Mouse (Mus musculus) CH12.LX (cell line): ENCODE data around the gene Mgat3. TPM values are rescaled to one million over a fixed set of nuclear protein-coding genes. Genes with fewer than 3 reads are reported as not detected.

Experiments used
- DNase-seq: peaks from one replicate; pipeline ENCODE4 v3.0.0-alpha.2; 2013; ENCODE audit errors: extremely low read depth
- H3K27ac ChIP-seq: 2 replicates; pipeline ENCODE4 v1.5.1; 2012; ENCODE audit warnings: low read depth, mild to moderate bottlenecking, control low read depth, moderate library complexity; ENCODE audit not compliant: insufficient read depth
- H3K27me3 ChIP-seq: replicated peaks from 2 replicates; pipeline ENCODE3; 2012; ENCODE audit warnings: inconsistent platforms
- H3K36me3 ChIP-seq, 2 experiments: replicated peaks in 1 of 2; 2 replicates each; pipeline versions ENCODE3 to v1.6.1; 2012; ENCODE audit warnings: inconsistent platforms in 1 of 2, low read length in 1 of 2, mild to moderate bottlenecking in 1 of 2, mixed read lengths in 1 of 2, moderate library complexity in 1 of 2; ENCODE audit not compliant: control insufficient read depth in 1 of 2, insufficient read depth in 1 of 2
- H3K4me1 ChIP-seq, 2 experiments: 2 replicates each; pipeline ENCODE4 v1.6.1; 2012; ENCODE audit warnings: inconsistent platforms in 1 of 2, moderate library complexity in 1 of 2; ENCODE audit not compliant: insufficient read depth in 2 of 2, control insufficient read depth in 1 of 2
- H3K4me2 ChIP-seq: 2 replicates; pipeline ENCODE4 v1.6.1; 2012; ENCODE audit warnings: low read depth, mild to moderate bottlenecking, control low read depth; ENCODE audit not compliant: poor library complexity, insufficient read depth, severe bottlenecking
- H3K4me3 ChIP-seq, 3 experiments: fragments of 150-350 bp in 1 of 3; sonication (generic) in 1 of 3; replicated peaks in 1 of 3; 2 replicates each; pipeline versions ENCODE3 to v1.5.1; 2011 to 2012; ENCODE audit warnings: low read depth in 2 of 3, low read length in 2 of 3, mild to moderate bottlenecking in 2 of 3, moderate library complexity in 2 of 3, control low read depth in 1 of 3, improper control_type of control experiment in 1 of 3, inconsistent platforms in 1 of 3, mixed read lengths in 1 of 3; ENCODE audit not compliant: poor library complexity in 1 of 3
- H3K79me2 ChIP-seq: replicated peaks from 2 replicates; pipeline ENCODE4 v1.6.1; 2012; ENCODE audit warnings: mild to moderate bottlenecking, moderate library complexity; ENCODE audit not compliant: control insufficient read depth, poor library complexity, insufficient read depth, severe bottlenecking; ENCODE audit errors: extremely low read depth
- H3K9ac ChIP-seq: 2 replicates; pipeline ENCODE4 v1.6.1; 2012; ENCODE audit warnings: low read depth, mild to moderate bottlenecking, control low read depth, moderate library complexity; ENCODE audit not compliant: insufficient read depth
- H3K9me3 ChIP-seq: replicated peaks from 2 replicates; pipeline ENCODE3; 2012; ENCODE audit warnings: low read length, inconsistent platforms, mixed read lengths
- CHD1 ChIP-seq: IDR thresholded peaks from 2 replicates; pipeline ENCODE4 v1.6.1; 2012; ENCODE audit warnings: low read depth, low read length, improper control_type of control experiment, inconsistent platforms
- CHD2 ChIP-seq: IDR thresholded peaks from 2 replicates; pipeline ENCODE4 v1.6.1; 2011; ENCODE audit warnings: low read length, improper control_type of control experiment
- CTCF ChIP-seq, 2 experiments: IDR thresholded peaks in 1 of 2; conservative IDR thresholded peaks in 1 of 2; 2 replicates each; pipeline ENCODE4 v1.5.1; 2011 to 2012; ENCODE audit warnings: low read depth in 2 of 2, low read length in 2 of 2, improper control_type of control experiment in 1 of 2, inconsistent platforms in 1 of 2, mild to moderate bottlenecking in 1 of 2, moderate library complexity in 1 of 2
- ETS1 ChIP-seq: conservative IDR thresholded peaks from 2 replicates; pipeline ENCODE4 v1.6.1; 2012; ENCODE audit warnings: low read depth, mild to moderate bottlenecking, inconsistent platforms, low read length, improper control_type of control experiment, moderate library complexity
- HCFC1 ChIP-seq: IDR thresholded peaks from 2 replicates; pipeline ENCODE4 v1.6.1; 2012; ENCODE audit warnings: low read depth, mild to moderate bottlenecking, inconsistent platforms, low read length, improper control_type of control experiment
- IRF4 ChIP-seq: IDR thresholded peaks from 2 replicates; pipeline ENCODE4 v1.6.1; 2014; ENCODE audit warnings: low read depth, mild to moderate bottlenecking, inconsistent platforms, low read length, improper control_type of control experiment
- JUN ChIP-seq: IDR thresholded peaks from 2 replicates; pipeline ENCODE4 v1.6.1; 2011; ENCODE audit warnings: low read depth, mild to moderate bottlenecking, low read length, improper control_type of control experiment, moderate library complexity; ENCODE audit not compliant: insufficient read depth
- MAX ChIP-seq: IDR thresholded peaks from 2 replicates; pipeline ENCODE4 v1.6.1; 2011; ENCODE audit warnings: low read length, improper control_type of control experiment
- MEF2A ChIP-seq: IDR thresholded peaks from 2 replicates; pipeline ENCODE4 v1.6.1; 2014; ENCODE audit warnings: low read depth, mild to moderate bottlenecking, inconsistent platforms, low read length, improper control_type of control experiment, borderline replicate concordance
- NELFE ChIP-seq: IDR thresholded peaks from 2 replicates; pipeline ENCODE4 v1.6.1; 2011; ENCODE audit warnings: low read depth, low read length, improper control_type of control experiment
- NRF1 ChIP-seq: IDR thresholded peaks from 2 replicates; pipeline ENCODE4 v1.6.1; 2014; ENCODE audit warnings: low read depth, mild to moderate bottlenecking, inconsistent platforms, low read length, improper control_type of control experiment, moderate library complexity
- PAX5 ChIP-seq: IDR thresholded peaks from 2 replicates; pipeline ENCODE4 v1.6.1; 2012; ENCODE audit warnings: low read length, inconsistent platforms, mixed read lengths
- POLR2AphosphoS2 ChIP-seq: IDR thresholded peaks from 2 replicates; pipeline ENCODE4 v1.6.1; 2011; ENCODE audit warnings: low read depth, low read length, improper control_type of control experiment
- RAD21 ChIP-seq: IDR thresholded peaks from 2 replicates; pipeline ENCODE4 v1.6.1; 2011; ENCODE audit warnings: low read depth, mild to moderate bottlenecking, low read length, improper control_type of control experiment, moderate library complexity
- RCOR1 ChIP-seq: conservative IDR thresholded peaks from 2 replicates; pipeline ENCODE4 v1.6.1; 2012; ENCODE audit warnings: low read depth, mild to moderate bottlenecking, inconsistent platforms, low read length, improper control_type of control experiment
- SIN3A ChIP-seq: IDR thresholded peaks from 2 replicates; pipeline ENCODE4 v1.6.1; 2012; ENCODE audit warnings: low read length, improper control_type of control experiment, inconsistent platforms
- SMC3 ChIP-seq: IDR thresholded peaks from 2 replicates; pipeline ENCODE4 v1.6.1; 2011; ENCODE audit warnings: low read depth, low read length, improper control_type of control experiment
- TBP ChIP-seq: conservative IDR thresholded peaks from 2 replicates; pipeline ENCODE4 v1.6.1; 2011; ENCODE audit warnings: low read depth, low read length, improper control_type of control experiment
- TCF12 ChIP-seq: IDR thresholded peaks from 2 replicates; pipeline ENCODE4 v1.6.1; 2014; ENCODE audit warnings: low read depth, mild to moderate bottlenecking, inconsistent platforms, low read length, improper control_type of control experiment
- UBTF ChIP-seq: IDR thresholded peaks from 2 replicates; pipeline ENCODE4 v1.6.1; 2012; ENCODE audit warnings: low read depth, mild to moderate bottlenecking, inconsistent platforms, low read length, improper control_type of control experiment, moderate library complexity
- USF2 ChIP-seq: conservative IDR thresholded peaks from 2 replicates; pipeline ENCODE4 v1.6.1; 2011; ENCODE audit warnings: low read depth, low read length, improper control_type of control experiment
- ZKSCAN1 ChIP-seq: IDR thresholded peaks from 2 replicates; pipeline ENCODE4 v1.6.1; 2012; ENCODE audit warnings: low read depth, inconsistent platforms, low read length, improper control_type of control experiment, borderline replicate concordance
- ZNF384 ChIP-seq: IDR thresholded peaks from 2 replicates; pipeline ENCODE4 v1.6.1; 2012; ENCODE audit warnings: low read depth, low read length, improper control_type of control experiment, inconsistent platforms
- dilution Hi-C: fragments of 300-500 bp; cut with MboI; formaldehyde crosslinking; loops from 2 replicates; pipeline ENCODE4 v1.14.3; 2020; ENCODE audit warnings: low sequenced_read_pairs; ENCODE audit not compliant: extremely low pct_unique_long_range_greater_than_20kb, extremely low pct_ligation_motif_present
- in situ Hi-C: fragments of 300-500 bp; cut with MboI; formaldehyde crosslinking; loops from 3 replicates; pipeline ENCODE4 v1.14.3; 2019; ENCODE audit warnings: low sequenced_read_pairs, low pct_ligation_motif_present, low pct_unique_long_range_greater_than_20kb, mixed read lengths
- polyA plus RNA-seq: library from polyadenylated mRNA; unstranded; fragments of >175 nt; gene quantifications from 2 replicates; pipeline ENCODE4 v1.2.1, GENCODE M21; 2012; ENCODE audit warnings: low read depth; ENCODE audit not compliant: insufficient read length
- total RNA-seq, 2 experiments: library from RNA; depleted of rRNA; stranded (reverse); fragments of 300-350 nt in 1 of 2; fragments of >200 nt in 1 of 2; gene quantifications; 2 replicates each; pipeline ENCODE4 v1.2.3; 2012 to 2014

The Mgat3 gene
- total and polyA plus RNA-seq, 3 experiments: 0.09 to 0.36 (median 0.21) TPM

DNA sequence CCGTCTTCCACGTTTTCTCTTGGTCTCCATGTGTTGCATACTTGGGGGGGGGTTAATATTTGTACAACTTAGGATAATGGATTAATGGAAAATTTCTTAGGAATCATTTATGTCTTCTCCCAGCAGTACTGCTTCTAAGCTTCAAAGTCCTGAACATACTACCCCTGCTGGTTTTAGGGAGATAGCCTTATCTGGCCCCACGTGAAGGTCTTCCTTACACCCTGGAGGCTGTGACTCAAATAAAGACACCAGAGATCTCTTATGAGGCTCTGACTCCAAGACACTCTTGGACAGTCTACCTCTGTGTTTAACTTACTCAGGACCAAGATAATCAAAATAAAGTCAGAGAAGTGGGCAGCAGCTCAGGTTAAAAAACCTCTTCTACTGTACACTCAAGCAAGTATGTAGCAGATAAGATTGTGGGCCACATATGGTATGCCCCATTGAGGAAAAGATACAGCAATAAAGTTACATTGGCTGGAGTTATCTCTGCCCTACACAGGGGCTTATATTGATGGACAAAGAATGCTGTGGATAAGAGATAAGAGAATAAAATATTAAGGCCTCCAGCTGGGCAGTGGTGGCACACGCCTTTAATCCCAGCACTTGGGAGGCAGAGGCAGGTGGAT is 8.7 kb downstream of the Mgat3 start:
- H3K36me3 ChIP-seq: no peaks in the 10 kb centered on the region
- DNase-seq: no peak
- H3K27ac ChIP-seq: no peak overlapping the region
- H3K9me3 ChIP-seq: peaks cover 5% of the 10 kb centered on the region
- no peaks in the 10 kb centered on the region for H3K4me1 ChIP-seq
- H3K9ac ChIP-seq: no peak overlapping the region
- H3K4me3 ChIP-seq: no peak overlapping the region
- in situ Hi-C loops (no loop called here), dilution Hi-C loops (no loop called here)
- no peaks in the 10 kb centered on the region for H3K79me2 ChIP-seq
- TF ChIP-seq CTCF (conservative IDR thresholded peaks at IDR 0.05 in 1 of 2, IDR thresholded peaks at IDR 0.05 in 1 of 2; ENCODE audit: low read depth in 2 of 2, low read length in 2 of 2) (no peak), TCF12 (no peak), NRF1 (no peak), PAX5 (no peak), ETS1 (no peak), ZKSCAN1 (no peak), UBTF (no peak), RAD21 (no peak), ZNF384 (no peak), POLR2AphosphoS2 (no peak), SIN3A (no peak), IRF4 (no peak)
- H3K4me2 ChIP-seq: no peak overlapping the region
- peaks cover 36% of the 10 kb centered on the region for H3K27me3 ChIP-seq

DNA sequence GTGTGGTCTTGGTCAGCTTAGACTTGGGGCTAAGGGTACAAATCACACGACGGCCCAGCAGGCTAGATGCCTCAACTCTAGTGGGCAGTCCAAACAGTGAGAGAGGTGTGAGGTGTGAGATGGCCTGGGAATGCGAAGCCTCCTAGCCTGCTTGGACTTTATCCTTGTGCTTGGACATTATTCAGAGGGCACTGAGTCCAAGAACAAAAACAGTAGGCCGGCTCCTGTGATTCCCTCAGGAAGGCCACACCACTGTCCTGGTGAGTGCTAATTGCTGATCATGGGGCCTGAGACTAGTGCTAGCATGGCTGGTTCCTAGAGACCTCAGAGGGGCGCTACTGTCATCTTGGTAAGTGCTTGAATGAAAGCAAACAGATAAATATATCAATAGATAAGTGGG is 15.4 kb downstream of the Mgat3 start:
- Histone ChIP-seq H3K27me3 (peaks cover 24% of the 10 kb centered on the region), H3K27ac (no peak overlapping the region), H3K9me3 (no peaks in the 10 kb centered on the region), H3K4me3 (no peak overlapping the region), H3K4me2 (no peak overlapping the region), H3K4me1 (peaks cover 13 to 35% of the 10 kb centered on the region in 2 experiments), H3K79me2 (no peaks in the 10 kb centered on the region)
- dilution Hi-C loops: no loop called here
- in situ Hi-C loops: no loop called here
- TF ChIP-seq USF2: no peak
- no peak for TF ChIP-seq TBP
- no peak for TF ChIP-seq HCFC1
- no peak for TF ChIP-seq SMC3
- TF ChIP-seq MEF2A: no peak
- no peak for TF ChIP-seq CHD1
- TF ChIP-seq CHD2: no peak
- no peak for TF ChIP-seq MAX
- TF ChIP-seq JUN: no peak
- no peak for TF ChIP-seq RCOR1
- no peak for TF ChIP-seq ZNF384
- no peak for TF ChIP-seq NELFE
- no peak for TF ChIP-seq POLR2AphosphoS2
- TF ChIP-seq IRF4: no peak
- no peak for TF ChIP-seq TCF12
- TF ChIP-seq, all 38 proteins: peak for 0
- Histone ChIP-seq H3K36me3 (no peaks in the 10 kb centered on the region), H3K9ac (no peak overlapping the region)
- DNase-seq: no peak
